Mouse (Mus musculus) left cerebral cortex, adult 18-20 months (tissue): Measurements from ENCODE around the gene Actg2. TPM values are rescaled to one million over a fixed set of nuclear protein-coding genes. Genes with fewer than 3 reads are reported as not detected.

ENCODE experiments used
- DNase-seq, 2 experiments: peaks; one replicate each; pipeline ENCODE4 v3.0.0; 2021 to 2022; ENCODE audit warnings: low spot score in 2 of 2, mixed read lengths in 1 of 2
- total RNA-seq, 2 experiments: library from RNA; stranded (reverse); gene quantifications; 2 replicates each; pipeline ENCODE4 v1.2.3; 2021

Gene Actg2
- total RNA-seq, 2 experiments from 2014 or later: 0.37 TPM; not detected in 1

DNA sequence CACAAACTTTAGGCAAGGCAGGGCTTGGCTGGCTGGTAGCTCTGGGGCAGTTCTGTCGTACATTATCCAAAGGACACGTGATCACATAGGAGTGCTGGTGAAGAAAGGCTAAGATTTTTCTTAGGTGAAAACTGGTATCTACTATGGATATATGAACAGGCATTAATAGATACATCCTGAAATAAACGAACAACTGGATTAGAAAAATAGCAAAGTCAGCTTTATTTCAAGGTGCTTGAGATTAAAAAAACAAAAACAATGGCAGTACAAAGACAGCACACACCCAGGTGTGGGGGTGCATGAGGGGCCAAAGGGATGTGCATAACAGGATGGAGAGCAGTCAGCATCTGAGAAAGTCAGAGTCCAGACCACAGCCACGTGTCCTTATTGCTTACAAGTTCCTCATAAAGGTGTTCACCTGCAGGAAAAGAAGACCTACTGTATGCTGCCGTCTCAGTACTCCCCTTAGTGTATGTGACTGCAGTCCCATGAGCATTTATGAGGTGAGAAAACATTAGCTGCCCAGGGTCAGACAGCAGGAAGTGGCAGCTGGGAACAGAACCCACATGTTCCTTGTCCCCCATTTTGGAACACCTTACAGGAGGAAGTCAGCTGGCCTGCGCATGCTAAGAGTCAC is 55.9 kb downstream of the Actg2 start:
- no peak for DNase-seq

DNA sequence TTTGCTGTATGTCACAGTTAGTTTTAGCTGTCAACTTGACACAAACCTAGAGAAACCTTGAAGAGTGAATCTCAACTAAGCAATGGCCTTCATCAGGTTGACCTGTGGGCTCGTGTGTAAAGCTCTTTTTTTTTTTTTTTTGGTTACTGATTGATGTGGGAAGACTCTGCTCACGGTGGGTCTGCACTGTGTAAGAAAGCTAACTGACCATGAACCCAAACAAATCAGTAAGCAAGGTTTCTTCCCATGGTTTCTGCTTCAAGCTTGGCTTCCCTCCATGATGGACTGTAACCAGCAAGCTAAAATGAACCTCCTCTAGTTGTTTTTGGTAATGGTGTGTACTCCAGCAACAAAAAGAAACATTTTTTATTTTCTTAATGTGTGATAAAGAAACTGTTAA is 56.9 kb downstream of the Actg2 start:
- no peak for DNase-seq

DNA sequence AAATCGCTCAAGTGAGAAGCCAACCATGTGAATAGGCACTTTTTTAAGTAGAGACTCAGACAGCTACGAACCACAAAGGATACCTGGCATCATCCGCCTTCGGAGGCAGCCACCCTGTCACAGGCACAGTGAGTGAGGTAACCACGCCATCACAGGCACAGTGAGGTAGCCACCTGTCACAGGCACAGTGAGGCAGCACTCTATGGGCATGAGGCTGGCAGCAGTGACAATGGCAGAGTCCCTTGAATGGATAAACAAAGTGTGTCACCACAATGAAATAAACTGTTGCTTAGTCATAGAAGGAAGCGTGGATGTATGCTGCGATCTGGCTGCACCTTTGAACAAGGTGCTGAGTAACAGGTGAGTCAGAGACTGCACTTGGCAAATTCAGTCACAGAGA is 57.4 kb downstream of the Actg2 start:
- no peak for DNase-seq

DNA sequence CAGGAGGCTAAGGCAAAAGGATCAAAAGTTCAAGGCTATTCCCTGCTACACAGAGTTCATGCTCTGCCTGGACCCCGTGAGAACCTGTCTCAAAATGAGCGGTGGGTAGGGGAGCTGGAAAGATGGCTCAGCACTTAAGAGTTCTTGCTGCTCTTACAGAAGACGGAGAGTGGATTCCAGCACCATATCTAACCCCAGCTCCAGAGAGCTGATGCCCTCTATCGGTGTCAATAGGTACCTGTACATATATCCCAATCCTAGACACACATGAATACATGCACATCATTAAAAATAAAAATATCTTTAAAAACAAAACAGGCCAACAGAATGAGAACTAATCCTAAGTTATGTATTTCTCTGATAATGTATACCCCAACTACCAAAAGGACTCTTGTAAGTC is 57.8 kb downstream of the Actg2 start:
- DNase-seq: no peak

DNA sequence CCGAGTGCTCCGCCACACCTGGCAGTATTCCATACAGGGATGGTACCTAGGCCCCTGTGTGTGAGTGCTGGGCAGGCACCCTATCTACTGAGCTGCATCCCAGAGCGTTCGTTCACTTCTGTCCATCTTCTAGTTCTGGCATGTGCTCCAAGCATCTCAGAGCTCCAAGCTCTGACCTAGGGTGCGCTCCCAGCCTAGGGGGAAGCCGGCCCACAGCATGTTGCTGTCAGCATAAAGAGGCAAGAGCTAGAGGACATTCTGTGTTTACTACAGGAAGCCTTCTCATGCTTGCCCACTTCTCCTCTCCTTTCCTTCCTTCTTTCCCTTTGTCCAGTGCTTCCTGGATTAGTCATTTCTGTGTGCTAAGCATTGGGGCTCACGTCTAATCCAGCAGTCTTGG is 60.6 kb downstream of the Actg2 start:
- no peak for DNase-seq

DNA sequence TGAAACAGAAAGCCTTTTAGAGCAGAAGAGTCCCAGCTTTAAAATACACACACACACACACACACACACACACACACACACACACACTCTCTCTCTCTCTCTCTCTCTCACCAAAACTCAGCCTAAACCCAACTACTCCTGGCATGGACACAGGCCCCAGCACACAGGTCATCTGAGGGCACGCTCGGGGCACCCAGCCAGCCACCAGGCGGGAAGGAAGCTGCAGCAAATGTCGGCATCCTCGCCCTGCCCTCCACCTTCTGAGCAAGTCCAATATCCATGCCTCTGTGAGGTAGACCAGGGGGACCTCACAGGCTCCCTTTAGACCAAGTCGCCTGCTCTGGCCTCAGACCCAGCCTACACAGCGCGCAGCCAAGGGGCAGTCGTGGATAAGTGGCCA is 62.8 kb downstream of the Actg2 start:
- no peak for DNase-seq

DNA sequence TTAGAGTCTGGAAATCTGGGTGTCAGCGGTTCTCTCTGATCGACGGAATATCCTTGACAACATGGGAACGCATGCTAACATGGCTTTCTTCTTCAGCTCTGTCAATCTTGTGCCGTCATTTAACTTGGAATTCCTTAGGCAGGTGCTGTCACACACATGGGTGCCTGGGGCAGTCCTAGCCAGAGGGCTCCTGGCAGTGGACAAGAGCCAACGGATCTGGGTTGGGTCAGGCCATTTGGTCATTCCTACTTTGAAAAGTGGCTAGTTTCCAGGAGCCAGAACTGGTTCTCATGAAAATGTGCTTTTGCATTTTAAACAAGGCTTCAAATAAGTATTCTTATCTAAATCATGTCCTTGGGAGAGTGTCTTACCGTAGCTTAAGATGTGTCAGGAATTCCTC is 64.3 kb downstream of the Actg2 start:
- DNase-seq: no peak

DNA sequence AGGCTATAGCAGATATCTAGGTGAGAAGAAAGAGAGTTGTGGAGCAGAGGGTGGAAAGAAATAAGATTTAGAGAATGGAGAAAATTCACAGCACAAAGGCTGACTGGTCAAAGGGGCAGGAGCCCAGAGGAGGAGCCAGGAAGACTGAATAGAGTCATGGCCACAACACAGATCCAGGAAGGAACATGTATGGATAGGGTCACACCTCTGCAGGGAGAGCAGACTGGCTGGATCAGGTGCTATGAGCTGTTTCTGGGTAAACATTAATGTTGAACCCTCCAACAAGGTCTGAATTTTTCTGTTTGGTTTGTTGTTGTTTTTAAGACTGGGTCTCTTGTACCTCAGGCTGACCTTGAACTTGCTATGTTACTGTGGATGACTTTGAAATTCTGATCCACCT is 72.1 kb downstream of the Actg2 start:
- DNase-seq: no peak

Other genes starting within 250 kb of the Actg2 start
- gene Mthfd2, start 210.4 kb downstream of the Actg2 start, total RNA-seq: 1 to 10 TPM; 6.5 to 6.7 TPM
- 10 to 100 TPM; 17.9 to 22.5 TPM for gene Mob1a, start 210.2 kb downstream of the Actg2 start, total RNA-seq
- gene Bola3, start 187.1 kb downstream of the Actg2 start, total RNA-seq: 10 to 100 TPM; 49.3 to 49.5 TPM
- 10 to 100 TPM; 60.8 to 75.9 TPM for gene Tet3, start 77.2 kb downstream of the Actg2 start, total RNA-seq
- gene Dguok, start 29.3 kb downstream of the Actg2 start, total RNA-seq: 10 to 100 TPM; 24.5 to 25.7 TPM
- 10 to 100 TPM; 30.8 to 33.2 TPM for gene Stambp, start 36.5 kb upstream of the Actg2 start, total RNA-seq
- not detected for gene Clec4f, start 119.9 kb upstream of the Actg2 start, total RNA-seq
- gene Cd207, start 141.6 kb upstream of the Actg2 start, total RNA-seq: not detected
- not detected for gene Vax2, start 175.0 kb upstream of the Actg2 start, total RNA-seq
- gene Atp6v1b1, start 206.7 kb upstream of the Actg2 start, total RNA-seq: under 1 TPM in 1 of 2 experiments, not detected in 1; 0.65 TPM
- gene Ankrd53, start 226.4 kb upstream of the Actg2 start, total RNA-seq: not detected
- gene Tex261, start 239.5 kb upstream of the Actg2 start, total RNA-seq: 10 to 100 TPM; 45.9 TPM